Mouse (Mus musculus): Measurements from ENCODE around the gene Sf1.
A peak's percentile ranks its signal among the peaks of the same experiment; 100 is the strongest.

- peak; percentile 71 for TF ChIP-seq CTCF (IDR thresholded peaks at IDR 0.05; ENCODE audit: borderline replicate concordance, insufficient read depth, low read length)
- TF ChIP-seq POLR2A (IDR thresholded peaks at IDR 0.05; ENCODE audit: low read depth, low read length): no peak
Observed at GRCm38 (mm10) chr19:6401131-6401815, 37.8 kb downstream of the Sf1 start.
